Mouse (Mus musculus) B cell, adult 62 days (primary cell): ENCODE data around the gene Trak2. TPM values are rescaled to one million over a fixed set of nuclear protein-coding genes. Genes with fewer than 3 reads are reported as not detected.

ENCODE experiments used
- total RNA-seq: library from RNA; stranded (reverse); gene quantifications from 4 replicates; pipeline ENCODE4 v1.2.4, GENCODE M21; 2023

Gene Trak2
- total RNA-seq, result 81.5 to 95.8 TPM (median 87.0 TPM) in 4 replicates

DNA sequence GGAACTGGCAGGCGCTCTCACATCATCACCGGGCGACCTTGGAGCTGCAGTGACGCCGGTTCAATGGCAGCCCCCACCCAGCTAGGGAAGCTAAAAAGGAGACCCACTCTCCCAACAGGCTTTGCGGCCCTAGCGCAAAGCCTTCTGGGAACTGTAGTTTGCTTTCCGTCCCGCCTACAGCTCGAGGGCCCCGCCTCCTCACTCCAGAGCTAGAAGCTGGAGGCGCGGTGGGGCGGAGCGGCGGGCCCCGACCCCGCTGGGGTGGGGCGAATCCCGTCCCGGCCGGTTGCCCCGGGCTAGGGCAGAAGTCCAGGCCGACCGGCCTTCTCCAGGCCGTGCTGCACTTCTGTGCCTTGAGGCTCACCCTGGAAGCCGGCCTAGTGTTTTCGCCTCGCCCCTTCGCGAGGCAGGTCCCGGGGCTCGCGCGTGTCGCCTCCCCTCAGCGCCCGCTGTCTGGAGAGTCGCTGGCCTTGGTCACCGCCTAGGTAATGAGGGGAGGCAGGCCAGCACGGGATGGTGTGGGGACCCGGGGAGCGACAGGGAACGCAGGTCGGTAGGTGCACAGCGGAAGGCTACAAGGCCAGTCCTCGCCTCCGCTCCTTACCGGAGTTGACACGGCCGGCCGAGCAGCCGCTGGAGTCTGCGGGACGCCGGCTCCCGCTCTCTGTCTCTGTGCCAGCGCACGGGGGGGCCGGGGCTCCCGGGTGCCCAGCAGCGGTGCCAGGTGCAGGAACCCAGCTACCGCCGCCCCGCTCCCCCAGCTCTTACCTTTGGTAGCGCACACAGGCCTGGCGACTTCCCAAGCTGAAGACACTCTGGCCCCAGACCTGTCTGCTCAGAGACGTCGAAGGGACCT, at the start of gene Trak2, which contains the start of gene Stradb:
Trak2 (minus strand) TSS at position 65 of the 856 bp plus-strand sequence.
Stradb (plus strand) TSS at position 157 of the 856 bp plus-strand sequence.

Other genes starting within 250 kb of the Trak2 start
- 72.5 to 83.9 TPM (median 79.0 TPM) in 4 replicates for gene Casp8, start 178.1 kb downstream of the Trak2 start, total RNA-seq
- 17.9 to 23.1 TPM (median 18.6 TPM) in 4 replicates for gene Stradb, start 92 bp upstream of the Trak2 start, total RNA-seq
- gene C2cd6, start 121.5 kb upstream of the Trak2 start, total RNA-seq, result not detected in 4 replicates
- gene Tmem237, start 147.0 kb upstream of the Trak2 start, total RNA-seq, result 1.6 to 3.3 TPM (median 1.9 TPM) in 4 replicates
- gene Mpp4, start 190.0 kb upstream of the Trak2 start, total RNA-seq, result 0.63 to 1.2 TPM (median 1.1 TPM) in 4 replicates